Mouse (Mus musculus) ES-CJ7 (cell line): Measurements from ENCODE around the gene Rgs1.

Experiments
- DNase-seq: peaks from one replicate; pipeline ENCODE4 v3.0.0; 2011; ENCODE audit warnings: low read depth, low spot score

Rgs1 gene

DNA sequence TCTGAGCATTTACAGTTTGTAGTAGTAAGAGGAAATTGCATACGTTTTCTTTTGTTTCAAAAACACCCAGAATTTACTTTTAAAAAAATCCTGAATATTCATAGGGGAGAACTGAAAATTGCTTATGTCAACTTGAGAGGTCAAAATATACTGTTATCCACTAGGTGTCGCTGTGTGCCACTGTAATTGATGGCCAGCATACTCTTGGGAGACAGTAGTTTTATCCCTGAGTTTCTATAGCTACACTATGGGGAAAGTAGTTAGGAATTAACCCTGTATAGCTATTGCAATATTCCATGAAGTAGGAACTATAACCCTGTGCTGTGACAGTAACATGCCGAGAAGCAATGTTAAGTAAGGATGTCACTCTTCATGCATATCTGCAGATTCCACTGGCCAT is 51.4 kb downstream of the Rgs1 start:
- DNase-seq, result peak; percentile 63
